Mouse (Mus musculus) midbrain, embryonic 13.5 days (tissue): Measurements from ENCODE around the gene Pf4. TPM values are rescaled to one million over a fixed set of nuclear protein-coding genes. Genes with fewer than 3 reads are reported as not detected.

ENCODE experiments used
- ATAC-seq: fragments of 200-750 bp; cut with Nextera tagmentation; 2 replicates; pipeline ENCODE4 v1.8.0; 2017; ENCODE audit warnings: mild to moderate bottlenecking, moderate TSS enrichment, moderate library complexity
- H3K27ac ChIP-seq: fragments of 300-500 bp; sonication (generic); 2 replicates; pipeline ENCODE4 v1.5.1; 2015; ENCODE audit warnings: inconsistent platforms, mild to moderate bottlenecking, moderate library complexity
- H3K27me3 ChIP-seq: fragments of 300-500 bp; sonication (generic); 2 replicates; pipeline ENCODE4 v1.6.1; 2015; ENCODE audit warnings: mild to moderate bottlenecking, inconsistent platforms
- H3K36me3 ChIP-seq: fragments of 300-500 bp; sonication (generic); 2 replicates; pipeline ENCODE4 v1.6.1; 2015; ENCODE audit warnings: mild to moderate bottlenecking, inconsistent platforms
- H3K4me1 ChIP-seq: fragments of 300-500 bp; sonication (generic); replicated peaks from 2 replicates; pipeline ENCODE4 v1.6.1; 2015; ENCODE audit warnings: inconsistent platforms
- H3K4me2 ChIP-seq: fragments of 300-500 bp; sonication (generic); replicated peaks from 2 replicates; pipeline ENCODE4 v1.6.1; 2015; ENCODE audit warnings: moderate library complexity, mild to moderate bottlenecking, inconsistent platforms
- H3K4me3 ChIP-seq: fragments of 300-500 bp; sonication (generic); replicated peaks from 2 replicates; pipeline ENCODE4 v1.5.1; 2015; ENCODE audit warnings: mild to moderate bottlenecking, inconsistent platforms
- H3K9ac ChIP-seq: fragments of 300-500 bp; sonication (generic); replicated peaks from 2 replicates; pipeline ENCODE4 v1.6.1; 2015; ENCODE audit warnings: mild to moderate bottlenecking, inconsistent platforms
- H3K9me3 ChIP-seq: fragments of 300-500 bp; sonication (generic); 2 replicates; pipeline ENCODE4 v1.6.1; 2016; ENCODE audit warnings: mild to moderate bottlenecking, inconsistent platforms
- WGBS: fragments of 180-500 bp; shearing (Covaris S2); methylation state at CpG from one replicate; pipeline ENCODE4 v1.1.7; 2015; 5-methylcytosine and 5-hydroxymethylcytosine counted together
- polyA plus RNA-seq: library from polyadenylated mRNA; unstranded; fragments of >200 nt; fragmentation: Nextera tagmentation; extraction: Ambion mirVana; gene quantifications from 2 replicates; pipeline ENCODE4 v1.2.1, GENCODE M21; 2015

Pf4 gene
- 37.9 and 47.6 TPM in 2 replicates for polyA plus RNA-seq

DNA sequence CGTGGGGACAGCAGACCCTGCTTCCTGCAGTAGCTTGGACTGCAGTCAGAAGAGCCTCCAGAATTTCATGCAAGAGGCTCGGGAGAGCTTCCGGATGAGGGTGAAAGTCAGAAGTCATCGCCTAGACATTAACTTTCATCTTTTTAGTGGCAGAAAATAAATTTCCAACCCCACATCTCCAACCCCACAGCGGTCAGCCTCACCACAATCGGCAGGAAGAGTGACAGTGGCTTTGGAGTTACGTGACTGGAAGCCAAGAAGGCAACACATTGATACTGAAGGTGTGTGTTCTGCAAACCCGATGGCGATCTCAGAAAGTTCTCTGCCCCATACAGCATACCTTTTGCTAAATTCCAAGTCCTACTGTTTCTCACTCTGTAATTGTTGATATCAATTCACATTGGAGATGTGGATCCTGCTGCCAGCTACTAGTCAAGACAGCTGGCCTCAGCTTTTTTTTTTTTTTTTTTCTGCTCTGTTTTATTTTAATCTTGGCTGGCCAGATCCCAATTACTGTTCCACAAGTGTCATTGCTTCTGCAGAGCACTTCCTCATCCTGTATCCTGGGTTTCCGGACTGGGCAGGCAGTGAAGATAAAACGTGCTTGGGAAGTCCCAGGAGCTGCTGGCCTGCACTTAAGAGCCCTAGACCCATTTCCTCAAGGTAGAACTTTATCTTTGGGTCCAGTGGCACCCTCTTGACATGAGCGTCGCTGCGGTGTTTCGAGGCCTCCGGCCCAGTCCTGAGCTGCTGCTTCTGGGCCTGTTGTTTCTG, at the start of gene Pf4:
Gene Pf4 (plus strand): TSS at position 556 of the 774 bp plus-strand sequence.
- no peaks in the 10 kb centered on the region for H3K9me3 ChIP-seq
- H3K9ac ChIP-seq: no peak within 1 kb of the TSS
- no peak within 1 kb of the TSS for H3K27ac ChIP-seq
- no peaks in the 10 kb centered on the region for H3K36me3 ChIP-seq
- no peak within 1 kb of the TSS for H3K4me3 ChIP-seq
- ATAC-seq: no peak
- H3K4me1 ChIP-seq: no peaks in the 10 kb centered on the region
- H3K27me3 ChIP-seq: no peaks in the 10 kb centered on the region
- 90% methylated on average over 16 of the region's 16 CpGs for WGBS
- H3K4me2 ChIP-seq: no peak within 1 kb of the TSS

DNA sequence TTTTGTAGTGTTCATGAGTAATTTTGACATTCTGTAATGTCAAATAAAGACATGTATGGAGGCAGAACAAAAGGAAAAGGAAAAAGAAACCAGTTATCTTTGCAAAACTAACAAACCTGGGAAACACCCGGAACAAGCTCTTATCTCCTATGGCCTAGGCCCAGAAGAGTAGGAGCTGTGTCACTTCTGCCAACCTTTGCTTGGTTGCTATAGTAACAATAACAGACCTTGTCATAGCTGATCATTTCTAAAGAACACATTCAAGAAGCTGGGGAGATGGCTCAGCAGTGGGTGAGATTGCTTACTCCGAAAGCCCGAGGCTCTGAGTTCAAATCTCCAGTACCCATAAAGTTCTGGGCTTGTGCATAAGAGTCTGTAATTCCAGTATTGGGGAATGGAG, 49.6 kb upstream of the Pf4 start:
- Histone ChIP-seq H3K4me2 (no peak overlapping the region), H3K4me1 (no peaks in the 10 kb centered on the region), H3K27me3 (no peaks in the 10 kb centered on the region), H3K4me3 (no peak overlapping the region), H3K36me3 (no peaks in the 10 kb centered on the region), H3K9me3 (no peaks in the 10 kb centered on the region), H3K9ac (no peak overlapping the region), H3K27ac (no peak overlapping the region)
- 94% methylated on average over 3 of the region's 3 CpGs for WGBS
- no peak for ATAC-seq

DNA sequence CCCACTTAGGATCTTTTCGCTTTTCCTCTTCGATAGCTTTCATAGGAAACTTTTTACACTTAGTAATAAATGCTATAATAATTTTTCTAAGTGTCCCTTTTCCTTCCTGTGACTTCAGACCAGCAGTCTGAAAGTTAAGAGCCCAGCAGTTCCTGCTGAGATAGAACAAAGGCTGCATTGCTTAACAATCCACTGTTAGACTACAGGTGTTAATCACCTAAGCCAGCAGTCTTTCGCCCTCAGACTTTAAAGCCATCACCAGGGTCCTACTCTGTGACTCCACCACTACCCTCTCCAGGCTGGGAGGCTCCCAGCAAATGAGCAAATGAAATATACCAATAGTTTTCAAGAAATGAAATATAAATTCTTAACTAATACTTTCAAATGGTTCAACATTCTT, 44.0 kb upstream of the Pf4 start:
- WGBS: 86% methylated on average over 3 of the region's 3 CpGs
- H3K36me3 ChIP-seq: no peaks in the 10 kb centered on the region
- no peaks in the 10 kb centered on the region for H3K4me1 ChIP-seq
- H3K27me3 ChIP-seq: no peaks in the 10 kb centered on the region
- H3K27ac ChIP-seq: no peak overlapping the region
- ATAC-seq: no peak
- no peak overlapping the region for H3K9ac ChIP-seq
- no peaks in the 10 kb centered on the region for H3K9me3 ChIP-seq
- H3K4me2 ChIP-seq: no peak overlapping the region
- no peak overlapping the region for H3K4me3 ChIP-seq

DNA sequence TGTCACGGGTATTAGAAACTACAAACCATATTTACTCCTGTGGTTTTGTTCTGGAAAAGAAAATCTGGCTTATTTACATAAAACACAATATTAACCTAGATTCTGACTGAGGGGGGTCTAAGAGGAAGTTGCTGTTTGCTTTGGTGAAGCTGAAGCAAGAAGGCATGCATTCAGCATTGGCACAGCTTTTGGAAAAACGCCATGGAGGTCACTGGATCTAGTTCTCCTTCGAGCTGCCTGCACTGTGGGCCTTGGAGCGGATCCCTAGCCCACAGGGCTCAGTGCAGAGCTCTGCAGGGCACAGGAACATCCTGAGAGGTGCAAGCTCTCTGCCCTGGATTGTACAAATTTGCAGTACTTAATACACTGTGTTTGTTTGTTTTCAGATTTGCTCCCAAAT, 40.8 kb upstream of the Pf4 start:
- no peaks in the 10 kb centered on the region for H3K27me3 ChIP-seq
- H3K9ac ChIP-seq: no peak overlapping the region
- no peaks in the 10 kb centered on the region for H3K4me1 ChIP-seq
- H3K4me3 ChIP-seq: no peak overlapping the region
- WGBS: 78% methylated on average over 4 of the region's 4 CpGs
- H3K4me2 ChIP-seq: no peak overlapping the region
- no peaks in the 10 kb centered on the region for H3K36me3 ChIP-seq
- H3K27ac ChIP-seq: no peak overlapping the region
- ATAC-seq: no peak
- H3K9me3 ChIP-seq: no peaks in the 10 kb centered on the region

DNA sequence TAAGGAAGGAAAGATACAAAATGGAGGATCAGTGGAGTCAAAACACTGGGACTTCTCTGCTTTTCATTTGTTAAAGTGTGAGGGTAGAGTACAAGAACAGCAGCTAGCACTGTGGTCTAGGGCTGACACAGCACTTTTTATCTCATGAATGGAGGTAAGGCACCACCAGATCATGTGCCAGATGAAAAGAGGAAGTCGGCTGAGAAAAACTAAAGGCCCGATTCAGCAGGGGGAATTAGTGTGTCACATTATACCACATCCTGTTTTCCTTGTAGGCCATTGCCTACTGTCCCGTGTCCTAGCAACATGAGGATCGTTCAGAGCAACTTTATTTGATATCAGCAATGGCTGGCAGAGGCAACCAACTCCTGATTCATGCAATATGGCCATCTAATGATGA, 30.2 kb upstream of the Pf4 start:
- WGBS: 83% methylated on average over 4 of the region's 4 CpGs
- no peaks in the 10 kb centered on the region for H3K36me3 ChIP-seq

DNA sequence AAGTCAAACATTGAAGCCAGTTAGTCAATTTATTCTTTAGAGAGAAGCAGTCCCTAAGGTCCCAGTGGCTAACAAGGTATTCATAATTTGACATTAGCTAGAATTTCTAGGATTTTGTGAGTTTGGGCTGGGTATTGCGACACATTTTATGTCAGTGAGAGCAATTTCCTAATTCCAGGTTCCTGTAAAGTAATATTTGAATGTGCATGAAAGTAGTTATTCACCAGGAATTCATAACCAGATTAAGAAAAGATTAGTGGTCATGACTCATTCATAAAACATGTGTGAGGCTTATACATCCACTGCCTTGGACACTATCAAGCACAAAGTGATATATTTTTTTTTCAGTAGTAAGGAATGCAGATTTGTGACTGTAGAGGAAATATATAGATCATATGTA, 18.3 kb upstream of the Pf4 start:
- ATAC-seq: no peak
- no peaks in the 10 kb centered on the region for H3K9me3 ChIP-seq
- H3K27me3 ChIP-seq: peaks cover 11% of the 10 kb centered on the region
- H3K4me3 ChIP-seq: no peak overlapping the region
- H3K27ac ChIP-seq: no peak overlapping the region
- H3K36me3 ChIP-seq: no peaks in the 10 kb centered on the region
- H3K9ac ChIP-seq: no peak overlapping the region
- H3K4me1 ChIP-seq: peaks cover 9% of the 10 kb centered on the region
- H3K4me2 ChIP-seq: no peak overlapping the region
- WGBS: 96% methylated on average over 1 of the region's 1 CpGs

More for the DNA sequence above, 30.2 kb upstream of the Pf4 start:
- Histone ChIP-seq H3K9me3 (no peaks in the 10 kb centered on the region), H3K4me1 (no peaks in the 10 kb centered on the region), H3K27me3 (no peaks in the 10 kb centered on the region), H3K27ac (no peak overlapping the region), H3K4me2 (no peak overlapping the region), H3K4me3 (no peak overlapping the region), H3K9ac (no peak overlapping the region)
- ATAC-seq: no peak

DNA sequence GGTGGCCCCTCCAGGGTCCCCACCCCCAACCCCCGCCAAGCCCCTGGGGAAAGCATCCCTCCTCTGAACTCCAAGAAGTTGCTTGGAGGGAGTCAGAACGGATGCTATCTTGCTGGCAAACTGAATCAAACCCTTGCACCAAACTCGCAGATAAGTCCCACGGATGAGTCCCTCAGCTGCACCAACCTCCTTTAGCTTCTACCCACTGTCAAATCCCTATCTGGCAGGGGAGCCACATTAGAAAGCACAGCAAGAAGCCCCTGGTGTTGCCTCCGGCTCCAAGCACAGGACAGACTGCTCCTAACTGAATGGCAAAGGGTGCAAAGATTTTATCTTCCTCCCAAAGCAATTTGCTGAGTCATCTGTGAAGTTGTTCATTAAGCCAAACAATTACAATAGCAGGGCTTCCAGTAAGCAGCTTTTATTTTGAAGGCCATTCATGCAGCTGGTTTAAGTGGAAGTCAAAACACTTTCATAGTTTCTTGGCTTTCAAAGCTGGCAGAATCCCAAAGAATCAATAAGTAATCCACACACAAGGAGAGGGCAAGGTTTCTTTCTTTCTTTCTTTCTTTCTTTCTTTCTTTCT, 14.1 kb upstream of the Pf4 start:
- Histone ChIP-seq H3K27ac (no peak overlapping the region), H3K4me1 (peaks cover 17% of the 10 kb centered on the region), H3K36me3 (no peaks in the 10 kb centered on the region), H3K27me3 (peaks cover 25% of the 10 kb centered on the region), H3K9ac (no peak overlapping the region), H3K4me2 (no peak overlapping the region), H3K4me3 (no peak overlapping the region), H3K9me3 (no peaks in the 10 kb centered on the region)
- no peak for ATAC-seq
- 35% methylated on average over 5 of the region's 5 CpGs for WGBS

DNA sequence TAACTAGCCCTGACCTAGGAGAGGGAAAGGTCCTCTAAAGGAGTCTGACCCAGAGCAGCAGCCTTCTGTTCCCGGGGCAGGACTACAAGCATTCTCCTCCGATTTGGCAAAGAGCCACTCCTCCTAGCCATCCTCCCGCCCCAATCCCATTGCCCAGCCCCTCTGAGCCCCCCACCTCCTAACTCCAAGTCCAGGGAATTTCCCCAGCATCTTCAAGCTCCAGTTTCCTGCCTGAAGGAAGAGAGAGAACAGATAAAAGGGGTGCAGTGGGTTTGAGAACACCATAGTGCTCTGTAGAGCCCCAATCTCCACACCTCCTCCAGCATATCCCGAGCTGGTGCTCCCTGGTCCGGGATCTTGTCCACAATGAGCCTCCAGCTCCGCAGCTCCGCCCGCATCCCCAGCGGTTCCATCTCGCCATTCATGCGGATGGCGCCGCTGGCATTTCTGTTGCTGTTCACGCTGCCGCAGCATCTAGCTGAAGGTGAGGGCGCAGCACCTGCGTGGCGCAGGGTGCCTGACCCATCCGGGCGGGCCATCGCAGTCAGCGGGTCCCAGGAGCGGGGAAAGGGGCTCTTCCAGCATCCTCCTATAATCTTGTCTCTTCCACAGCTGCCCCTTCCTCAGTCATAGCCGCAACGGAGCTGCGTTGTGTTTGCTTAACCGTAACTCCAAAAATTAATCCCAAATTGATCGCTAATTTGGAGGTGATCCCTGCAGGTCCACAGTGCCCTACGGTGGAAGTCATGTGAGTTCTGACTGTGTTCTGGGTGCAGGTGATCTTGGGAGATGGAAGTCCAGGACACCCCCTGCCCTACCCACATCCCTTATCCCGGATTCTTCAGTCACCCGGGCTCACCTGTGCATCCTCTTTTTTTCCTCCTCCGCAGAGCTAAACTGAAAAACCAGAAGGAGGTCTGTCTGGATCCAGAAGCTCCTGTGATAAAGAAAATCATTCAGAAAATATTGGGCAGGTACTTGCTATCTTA, 12.9 kb upstream of the Pf4 start, which contains the start of gene Cxcl5:
Gene Cxcl5 (plus strand): TSS at position 284 of the 989 bp plus-strand sequence.
- Histone ChIP-seq H3K9me3 (no peaks in the 10 kb centered on the region), H3K4me1 (peaks cover 17% of the 10 kb centered on the region), H3K27ac (no peak within 1 kb of the TSS), H3K9ac (peak within 1 kb of the TSS; percentile 74), H3K36me3 (no peaks in the 10 kb centered on the region), H3K4me2 (peak within 1 kb of the TSS; percentile 84), H3K27me3 (peaks cover 25% of the 10 kb centered on the region), H3K4me3 (peak within 1 kb of the TSS; percentile 52)
- 3% methylated on average over 32 of the region's 32 CpGs for WGBS
- peak; percentile 87 for ATAC-seq

DNA sequence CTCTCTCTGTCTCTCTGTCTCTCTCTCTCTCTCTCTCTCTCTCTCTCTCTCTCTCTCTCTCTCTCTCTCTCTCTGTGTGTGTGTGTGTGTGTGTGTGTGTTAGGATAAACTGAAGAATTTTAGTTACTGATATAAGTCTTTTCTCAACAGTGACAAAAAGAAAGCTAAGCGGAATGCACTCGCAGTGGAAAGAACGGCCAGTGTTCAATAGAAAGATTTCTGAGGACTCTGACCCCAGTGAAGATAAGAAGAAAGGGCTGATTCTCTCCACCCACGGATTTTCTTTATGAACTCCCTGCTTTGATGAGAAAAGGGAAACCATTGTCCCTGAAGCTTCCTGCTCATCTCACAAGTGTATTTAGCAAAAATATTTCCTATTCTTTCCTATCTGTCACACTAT, 11.9 kb upstream of the Pf4 start:
- Histone ChIP-seq H3K4me1 (peaks cover 17% of the 10 kb centered on the region), H3K9ac (no peak overlapping the region), H3K4me3 (no peak overlapping the region), H3K9me3 (no peaks in the 10 kb centered on the region), H3K27ac (no peak overlapping the region), H3K4me2 (no peak overlapping the region), H3K36me3 (no peaks in the 10 kb centered on the region), H3K27me3 (peaks cover 25% of the 10 kb centered on the region)
- 42% methylated on average over 4 of the region's 4 CpGs for WGBS
- no peak for ATAC-seq

DNA sequence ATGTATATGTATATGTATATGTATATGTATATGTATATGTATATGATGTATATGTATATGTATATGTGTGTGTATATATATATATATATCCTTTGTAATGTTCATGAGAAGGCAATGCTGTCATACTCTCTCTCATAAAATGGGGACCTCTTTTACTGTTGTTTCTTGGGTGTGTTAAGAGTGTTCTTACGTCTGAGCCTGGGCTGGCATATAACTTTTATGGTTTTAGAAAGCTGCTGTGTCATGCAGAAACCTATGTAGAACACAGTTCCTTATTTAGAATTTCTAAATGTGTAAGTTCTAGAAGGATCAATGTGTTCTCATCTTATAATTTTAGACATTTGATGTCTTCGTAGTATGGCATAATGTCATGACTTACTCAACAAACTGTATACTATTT, 11.4 kb upstream of the Pf4 start:
- no peak overlapping the region for H3K4me3 ChIP-seq
- H3K4me1 ChIP-seq: peaks cover 17% of the 10 kb centered on the region
- WGBS: 93% methylated on average over 2 of the region's 2 CpGs
- H3K9ac ChIP-seq: no peak overlapping the region
- peaks cover 25% of the 10 kb centered on the region for H3K27me3 ChIP-seq
- H3K27ac ChIP-seq: no peak overlapping the region
- ATAC-seq: no peak
- H3K9me3 ChIP-seq: no peaks in the 10 kb centered on the region
- no peak overlapping the region for H3K4me2 ChIP-seq
- H3K36me3 ChIP-seq: no peaks in the 10 kb centered on the region

DNA sequence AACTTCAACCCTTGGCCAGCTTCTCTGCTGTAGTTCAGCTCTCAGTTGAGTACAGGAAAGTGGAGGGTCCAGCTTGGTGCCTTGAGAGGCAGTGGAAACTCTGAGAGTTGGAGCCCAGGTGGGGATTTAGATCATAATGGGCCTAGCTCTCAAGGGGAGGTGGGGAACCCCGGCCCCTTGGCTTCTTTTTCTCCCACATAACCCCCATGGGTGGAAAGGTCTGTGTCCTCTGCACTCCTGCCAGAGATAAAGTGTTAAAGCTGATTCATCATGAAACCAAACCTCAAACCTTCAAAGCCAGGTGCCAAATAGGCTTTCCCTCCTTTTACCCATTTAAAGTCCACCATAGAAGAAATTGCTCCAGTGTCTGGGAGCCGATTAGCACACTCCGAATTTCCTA, 10.4 kb upstream of the Pf4 start:
- H3K4me1 ChIP-seq: peaks cover 17% of the 10 kb centered on the region
- no peaks in the 10 kb centered on the region for H3K9me3 ChIP-seq
- WGBS: 94% methylated on average over 3 of the region's 3 CpGs
- H3K4me2 ChIP-seq: no peak overlapping the region
- H3K27me3 ChIP-seq: peaks cover 25% of the 10 kb centered on the region
- no peak overlapping the region for H3K9ac ChIP-seq
- ATAC-seq: no peak
- no peak overlapping the region for H3K4me3 ChIP-seq
- no peak overlapping the region for H3K27ac ChIP-seq
- H3K36me3 ChIP-seq: no peaks in the 10 kb centered on the region
